Mouse (Mus musculus): ENCODE measurements around the gene Adgrg1. TPM values are rescaled to one million over a fixed set of nuclear protein-coding genes. Genes with fewer than 3 reads are reported as not detected.

Adgrg1 gene
- polyA plus RNA-seq, 1 experiment from 2014 or later = 109 TPM

DNA sequence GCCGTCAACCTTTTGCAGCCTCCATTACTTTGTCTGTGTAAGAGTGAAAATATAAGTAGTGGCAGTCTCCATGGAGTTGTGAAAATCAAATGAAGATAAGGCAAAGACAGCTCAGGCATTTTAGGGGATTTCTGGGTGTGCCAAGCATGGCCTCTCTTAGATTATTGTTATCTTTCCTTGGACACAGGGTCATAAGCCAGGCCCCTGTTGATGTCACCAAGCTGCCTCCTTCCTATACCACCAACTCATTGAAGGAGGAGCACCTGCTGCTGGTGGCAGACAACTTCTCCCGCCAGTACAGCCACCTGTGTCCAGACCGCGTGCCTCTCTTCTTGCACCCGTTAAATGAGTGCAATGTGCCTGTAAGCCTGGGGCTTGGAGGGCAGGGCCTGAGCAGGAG is 81.9 kb downstream of the Adgrg1 start:
- no peak for TF ChIP-seq CTCF (IDR thresholded peaks at IDR 0.05; ENCODE audit: low read depth)
- Histone ChIP-seq H3K4me2 (ENCODE audit: low read length) (no peak overlapping the region), H3K4me3 (replicated peaks; ENCODE audit: low read depth, low read length) (no peak overlapping the region), H3K27me3 (ENCODE audit: insufficient read depth, low read length) (no peaks in the 10 kb centered on the region), H3K36me3 (ENCODE audit: insufficient read depth, low read length) (no peaks in the 10 kb centered on the region), H3K27ac (no peak overlapping the region), H3K4me1 (replicated peaks; ENCODE audit: insufficient read depth, low read length) (no peaks in the 10 kb centered on the region), H3K9me3 (replicated peaks; ENCODE audit: low read length) (no peaks in the 10 kb centered on the region), H3K9ac (ENCODE audit: low read depth, low read length) (no peak overlapping the region)
- DNase-seq (ENCODE audit: low spot score) = no peak
- 81% methylated on average over 5 of the region's 5 CpGs for WGBS
- no peak for ATAC-seq (replicated peaks; ENCODE audit: low FRiP score, low read depth)

GRCm38 (mm10) chr8:95058661-95059060 is 84.1 kb downstream of the Adgrg1 start:
- Histone ChIP-seq H3K4me1 (replicated peaks; ENCODE audit: insufficient read depth, low read length) (no peaks in the 10 kb centered on the region), H3K36me3 (ENCODE audit: insufficient read depth, low read length) (no peaks in the 10 kb centered on the region), H3K4me3 (replicated peaks; ENCODE audit: low read depth, low read length) (no peak overlapping the region), H3K4me2 (ENCODE audit: low read length) (no peak overlapping the region), H3K27me3 (ENCODE audit: insufficient read depth, low read length) (no peaks in the 10 kb centered on the region), H3K9me3 (replicated peaks; ENCODE audit: low read length) (no peaks in the 10 kb centered on the region), H3K27ac (no peak overlapping the region), H3K9ac (ENCODE audit: low read depth, low read length) (no peak overlapping the region)
- no peak for ATAC-seq (replicated peaks; ENCODE audit: low FRiP score, low read depth)
- 64% methylated on average over 6 of the region's 6 CpGs for WGBS
- DNase-seq (ENCODE audit: low spot score) = no peak
- TF ChIP-seq CTCF (IDR thresholded peaks at IDR 0.05; ENCODE audit: low read depth) = no peak

DNA sequence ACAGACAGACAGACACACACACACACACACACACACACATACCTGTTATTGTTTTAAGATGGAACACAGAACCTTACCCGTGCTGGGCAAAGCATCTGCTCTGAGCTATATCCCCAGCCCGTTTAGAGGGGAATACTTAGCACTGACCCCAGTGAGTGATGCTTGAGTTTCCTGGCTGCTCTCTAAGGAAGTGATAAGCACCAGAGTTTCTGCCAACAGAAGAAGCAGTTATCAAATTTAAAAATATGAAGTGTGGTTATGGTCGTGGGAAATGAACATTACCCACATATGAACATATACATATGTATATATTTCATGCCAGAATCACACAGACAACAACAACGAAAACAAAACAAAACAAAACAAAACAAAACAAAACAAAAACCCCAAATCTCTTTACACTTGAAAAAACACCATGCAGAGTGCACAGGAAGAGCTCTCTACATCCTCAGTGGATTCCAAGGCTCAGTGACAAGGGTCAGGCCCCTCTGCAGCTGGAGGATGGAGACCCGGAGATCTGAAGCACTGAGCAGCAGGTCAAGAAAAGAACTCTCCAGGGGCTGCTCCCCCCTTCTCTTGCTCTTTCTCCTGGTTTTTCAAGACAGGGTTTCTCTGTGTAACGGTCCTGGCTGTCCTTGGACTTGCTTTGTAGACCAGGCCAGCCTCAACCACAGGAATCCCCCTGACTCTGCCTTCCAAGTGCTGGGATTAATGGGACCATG is 85.4 kb downstream of the Adgrg1 start:
- no peak for TF ChIP-seq CTCF (IDR thresholded peaks at IDR 0.05; ENCODE audit: low read depth)
- Histone ChIP-seq H3K27me3 (ENCODE audit: insufficient read depth, low read length) (no peaks in the 10 kb centered on the region), H3K36me3 (ENCODE audit: insufficient read depth, low read length) (no peaks in the 10 kb centered on the region), H3K9ac (ENCODE audit: low read depth, low read length) (no peak overlapping the region), H3K4me2 (ENCODE audit: low read length) (no peak overlapping the region), H3K9me3 (replicated peaks; ENCODE audit: low read length) (no peaks in the 10 kb centered on the region), H3K27ac (no peak overlapping the region), H3K4me1 (replicated peaks; ENCODE audit: insufficient read depth, low read length) (no peaks in the 10 kb centered on the region), H3K4me3 (replicated peaks; ENCODE audit: low read depth, low read length) (no peak overlapping the region)
- WGBS = 48% methylated on average over 6 of the region's 6 CpGs
- DNase-seq (ENCODE audit: low spot score) (no peak), ATAC-seq (replicated peaks; ENCODE audit: low FRiP score, low read depth) (no peak)

Other genes with a start within 250 kb of the Adgrg1 start
- gene Ccl22, start 229.2 kb upstream of the Adgrg1 start, polyA plus RNA-seq (2015; fragmentation: Nextera tagmentation; extraction: Ambion mirVana) = not detected in 2 replicates
- 21.5 and 23.4 TPM in 2 replicates for gene Cx3cl1, start 202.7 kb upstream of the Adgrg1 start, polyA plus RNA-seq (2015; fragmentation: Nextera tagmentation; extraction: Ambion mirVana)
- 0.69 and 1.2 TPM in 2 replicates for gene Ccl17, start 164.3 kb upstream of the Adgrg1 start, polyA plus RNA-seq (2015; fragmentation: Nextera tagmentation; extraction: Ambion mirVana)
- gene Coq9, start 136.4 kb upstream of the Adgrg1 start, polyA plus RNA-seq (2015; fragmentation: Nextera tagmentation; extraction: Ambion mirVana) = 101 and 108 TPM in 2 replicates
- gene Ciapin1, start 136.4 kb upstream of the Adgrg1 start, polyA plus RNA-seq (2015; fragmentation: Nextera tagmentation; extraction: Ambion mirVana) = 112 and 129 TPM in 2 replicates
- 129 and 132 TPM in 2 replicates for gene Polr2c, start 117.3 kb upstream of the Adgrg1 start, polyA plus RNA-seq (2015; fragmentation: Nextera tagmentation; extraction: Ambion mirVana)
- 25.2 TPM in 2 replicates for gene Dok4, start 98.4 kb upstream of the Adgrg1 start, polyA plus RNA-seq (2015; fragmentation: Nextera tagmentation; extraction: Ambion mirVana)
- gene Ccdc102a, start 56.7 kb upstream of the Adgrg1 start, polyA plus RNA-seq (2015; fragmentation: Nextera tagmentation; extraction: Ambion mirVana) = 17.5 and 20.0 TPM in 2 replicates
- not detected in 2 replicates for gene Adgrg5, start 51.1 kb upstream of the Adgrg1 start, polyA plus RNA-seq (2015; fragmentation: Nextera tagmentation; extraction: Ambion mirVana)
- 3.7 and 4.4 TPM in 2 replicates for gene Adgrg3, start 42.9 kb downstream of the Adgrg1 start, polyA plus RNA-seq (2015; fragmentation: Nextera tagmentation; extraction: Ambion mirVana)
- gene Drc7, start 80.4 kb downstream of the Adgrg1 start, polyA plus RNA-seq (2015; fragmentation: Nextera tagmentation; extraction: Ambion mirVana) = not detected in 2 replicates
- gene Katnb1, start 106.4 kb downstream of the Adgrg1 start, polyA plus RNA-seq (2015; fragmentation: Nextera tagmentation; extraction: Ambion mirVana) = 21.2 and 22.9 TPM in 2 replicates
- 41.2 and 46.2 TPM in 2 replicates for gene Kifc3, start 228.1 kb downstream of the Adgrg1 start, polyA plus RNA-seq (2015; fragmentation: Nextera tagmentation; extraction: Ambion mirVana)